In the genomic region with DNA sequence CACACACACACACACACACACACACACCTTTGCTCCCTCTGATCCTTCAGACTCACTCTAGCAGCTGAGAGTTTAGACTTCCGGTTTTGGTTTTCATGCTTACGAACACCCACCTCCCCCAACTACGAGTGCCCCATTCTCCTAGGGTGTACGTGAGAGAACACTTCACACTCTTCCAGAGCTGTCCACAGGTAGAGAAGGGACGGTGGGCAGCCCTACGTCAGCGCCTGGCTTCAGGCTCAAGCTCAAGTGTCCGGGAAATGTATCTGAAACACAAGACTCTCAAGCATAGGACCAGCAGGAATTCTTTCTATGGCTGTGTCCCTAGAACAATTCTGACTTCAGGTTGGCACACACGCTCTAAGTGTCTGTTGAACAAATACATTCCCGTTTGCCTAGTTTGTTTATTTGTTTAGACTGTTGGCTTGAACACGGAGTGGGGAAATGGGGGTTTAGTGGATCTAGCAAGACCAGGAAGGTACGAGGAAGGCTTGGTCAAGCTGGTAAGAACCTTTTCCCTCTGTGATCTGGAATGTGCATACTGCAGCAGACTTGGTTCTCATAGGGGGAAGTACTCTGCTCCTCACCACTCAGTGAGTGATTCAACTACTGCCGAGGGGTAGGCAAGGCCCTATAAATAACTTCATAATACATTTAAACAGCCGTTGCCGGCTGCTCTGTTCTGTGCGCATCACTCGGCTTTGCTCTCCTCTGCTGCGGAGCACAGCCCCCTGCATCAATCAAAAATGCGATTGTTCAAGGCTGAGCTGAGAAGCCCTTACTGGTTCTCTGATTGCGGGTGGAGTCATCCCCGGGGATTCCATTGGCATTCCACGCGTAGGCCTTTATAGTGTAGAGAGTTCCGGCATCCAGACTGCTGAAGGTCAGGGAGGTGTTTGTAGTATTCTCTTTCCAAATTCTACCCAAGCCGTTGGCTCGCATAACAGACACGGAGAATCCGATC, we compare ENCODE assay signal across 8 mouse cellular contexts. TPM values are rescaled to one million over a fixed set of nuclear protein-coding genes. Genes with fewer than 3 reads are reported as not detected.
DNase-seq lines count a peak whose midpoint lies in the region; ATAC-seq lines count a peak whose summit lies in the region.

No protein-coding gene starts in this region.

- peak overlapping the region; percentile 33; the same call in 1 of the 2 replicates for H3K4me2 ChIP-seq in liver, embryonic 15.5 days
- H3K4me2 ChIP-seq in neural tube, embryonic 15.5 days, result peak overlapping the region; percentile 46
- no peak overlapping the region for H3K4me2 ChIP-seq in forebrain, embryonic 16.5 days (ENCODE audit: low read length)

- H3K4me3 ChIP-seq in liver, embryonic 15.5 days (replicated peaks), result no peak overlapping the region
- 0 out of 2 replicates have a peak overlapping the region, but pooled peaks have one; percentile 3 for H3K4me3 ChIP-seq in neural tube, embryonic 15.5 days (replicated peaks)
- no peak overlapping the region for H3K4me3 ChIP-seq in forebrain, embryonic 16.5 days (replicated peaks; ENCODE audit: low read length)

- peak; percentile 47 for DNase-seq in kidney, postnatal 10 days
- no peak for DNase-seq in kidney, adult 11 months
- DNase-seq in adrenal gland, adult (ENCODE audit: inconsistent age in 2 of 2, low spot score in 1 of 2), result peak; percentile 65 to 83
- DNase-seq in heart, postnatal 4 days, result peak; percentile 51

- H3K9ac ChIP-seq in liver, embryonic 15.5 days, result no peak overlapping the region
- H3K9ac ChIP-seq in neural tube, embryonic 15.5 days (replicated peaks), result no peak overlapping the region
- H3K9ac ChIP-seq in forebrain, embryonic 16.5 days (replicated peaks; ENCODE audit: low read depth, low read length), result no peak overlapping the region

- no peaks in the 10 kb centered on the region for H3K27me3 ChIP-seq in liver, embryonic 15.5 days
- no peaks in the 10 kb centered on the region for H3K27me3 ChIP-seq in neural tube, embryonic 15.5 days (replicated peaks)
- H3K27me3 ChIP-seq in forebrain, embryonic 16.5 days (replicated peaks; ENCODE audit: control insufficient read depth, insufficient read depth, low read length), result no peaks in the 10 kb centered on the region

- no peaks in the 10 kb centered on the region for H3K9me3 ChIP-seq in liver, embryonic 15.5 days (replicated peaks)
- no peaks in the 10 kb centered on the region for H3K9me3 ChIP-seq in neural tube, embryonic 15.5 days (replicated peaks)
- H3K9me3 ChIP-seq in forebrain, embryonic 16.5 days (ENCODE audit: control insufficient read depth, low read length), result no peaks in the 10 kb centered on the region

- no peak; the same call in 1 of the 2 replicates for ATAC-seq in liver, embryonic 15.5 days (ENCODE audit: insufficient read depth)
- peak; percentile 68 for ATAC-seq in neural tube, embryonic 15.5 days (ENCODE audit: low FRiP score)
- no peak for ATAC-seq in forebrain, embryonic 16.5 days
- no peak for ATAC-seq in cerebellum, adult (ENCODE audit: insufficient number of reproducible peaks, low FRiP score, low TSS enrichment)

- peak overlapping the region; percentile 29; the same call in 1 of the 2 replicates for H3K27ac ChIP-seq in liver, embryonic 15.5 days (replicated peaks)
- no peak overlapping the region for H3K27ac ChIP-seq in neural tube, embryonic 15.5 days (replicated peaks)
- H3K27ac ChIP-seq in forebrain, embryonic 16.5 days (ENCODE audit: low read length), result no peak overlapping the region

- WGBS in liver, embryonic 15.5 days (ENCODE audit: insufficient replicate concordance), result 46% methylated on average over 28 of the region's 28 CpGs
- WGBS in neural tube, embryonic 15.5 days, result 39% methylated on average over 28 of the region's 28 CpGs
- WGBS in forebrain, embryonic 16.5 days, result 83% methylated on average over 28 of the region's 28 CpGs

- H3K4me1 ChIP-seq in liver, embryonic 15.5 days (replicated peaks), result peaks cover 12% of the 10 kb centered on the region; the same call in 1 of the 2 replicates
- peaks cover 20% of the 10 kb centered on the region for H3K4me1 ChIP-seq in neural tube, embryonic 15.5 days
- peaks cover 8% of the 10 kb centered on the region for H3K4me1 ChIP-seq in forebrain, embryonic 16.5 days (replicated peaks; ENCODE audit: control insufficient read depth, insufficient read depth, low read length)

- no peaks in the 10 kb centered on the region for H3K36me3 ChIP-seq in liver, embryonic 15.5 days (replicated peaks)
- H3K36me3 ChIP-seq in neural tube, embryonic 15.5 days, result no peaks in the 10 kb centered on the region
- no peaks in the 10 kb centered on the region for H3K36me3 ChIP-seq in forebrain, embryonic 16.5 days (ENCODE audit: control insufficient read depth, insufficient read depth)

RNA-seq across cellular contexts. Expression of a gene that starts 9.0 kb away (rescaled TPM):
- under 1 TPM; 0.09 to 0.14 TPM for total RNA-seq in heart, postnatal 4 days (2021)
- polyA plus RNA-seq in liver, embryonic 15.5 days (2015; fragmentation: Nextera tagmentation; extraction: Ambion mirVana), result 0.03 and 0.16 TPM in 2 replicates
- 0.04 and 0.38 TPM in 2 replicates for polyA plus RNA-seq in neural tube, embryonic 15.5 days (2015; fragmentation: Nextera tagmentation; extraction: Ambion mirVana)
- not detected in 2 replicates for polyA plus RNA-seq in forebrain, embryonic 16.5 days (2015; fragmentation: Nextera tagmentation; extraction: Ambion mirVana)

RNA-seq across cellular contexts. Expression of a gene that starts 30.7 kb away (rescaled TPM):
- 10 to 100 TPM; 31.8 to 36.2 TPM for total RNA-seq in heart, postnatal 4 days (2021)
- polyA plus RNA-seq in liver, embryonic 15.5 days (2015; fragmentation: Nextera tagmentation; extraction: Ambion mirVana), result 26.3 and 26.4 TPM in 2 replicates
- 50.4 and 55.3 TPM in 2 replicates for polyA plus RNA-seq in neural tube, embryonic 15.5 days (2015; fragmentation: Nextera tagmentation; extraction: Ambion mirVana)
- 59.0 and 66.5 TPM in 2 replicates for polyA plus RNA-seq in forebrain, embryonic 16.5 days (2015; fragmentation: Nextera tagmentation; extraction: Ambion mirVana)

RNA-seq across cellular contexts. Expression of a gene that starts 40.5 kb away (rescaled TPM):
- total RNA-seq in heart, postnatal 4 days (2021), result 10 to 100 TPM; 30.6 to 31.7 TPM
- polyA plus RNA-seq in liver, embryonic 15.5 days (2015; fragmentation: Nextera tagmentation; extraction: Ambion mirVana), result 16.8 and 19.2 TPM in 2 replicates
- polyA plus RNA-seq in neural tube, embryonic 15.5 days (2015; fragmentation: Nextera tagmentation; extraction: Ambion mirVana), result 14.0 and 16.7 TPM in 2 replicates
- polyA plus RNA-seq in forebrain, embryonic 16.5 days (2015; fragmentation: Nextera tagmentation; extraction: Ambion mirVana), result 12.8 and 14.5 TPM in 2 replicates

RNA-seq across cellular contexts. Expression of a gene that starts 58.8 kb away (rescaled TPM):
- not detected for total RNA-seq in heart, postnatal 4 days (2021)
- polyA plus RNA-seq in liver, embryonic 15.5 days (2015; fragmentation: Nextera tagmentation; extraction: Ambion mirVana), result not detected in 2 replicates
- polyA plus RNA-seq in neural tube, embryonic 15.5 days (2015; fragmentation: Nextera tagmentation; extraction: Ambion mirVana), result 2.3 and 2.9 TPM in 2 replicates
- 1.2 and 1.7 TPM in 2 replicates for polyA plus RNA-seq in forebrain, embryonic 16.5 days (2015; fragmentation: Nextera tagmentation; extraction: Ambion mirVana)

RNA-seq across cellular contexts. Expression of a gene that starts 59.4 kb away (rescaled TPM):
- not detected for total RNA-seq in heart, postnatal 4 days (2021)
- not detected in 2 replicates for polyA plus RNA-seq in liver, embryonic 15.5 days (2015; fragmentation: Nextera tagmentation; extraction: Ambion mirVana)
- not detected in 2 replicates for polyA plus RNA-seq in neural tube, embryonic 15.5 days (2015; fragmentation: Nextera tagmentation; extraction: Ambion mirVana)
- polyA plus RNA-seq in forebrain, embryonic 16.5 days (2015; fragmentation: Nextera tagmentation; extraction: Ambion mirVana), result 0.71 and 1.3 TPM in 2 replicates
